Mouse (Mus musculus) megakaryocyte, embryonic 14.5 days (primary cell): Measurements from ENCODE around the gene Tbck.

Source experiments
- FLI1 ChIP-seq: IDR thresholded peaks from 2 replicates; pipeline ENCODE4 v1.6.1; 2012; ENCODE audit warnings: low read length, inconsistent platforms, mixed read lengths
- GATA1 ChIP-seq: IDR thresholded peaks from 3 replicates; pipeline ENCODE4 v1.6.1; 2012; ENCODE audit warnings: mixed read lengths, low read length, inconsistent platforms, borderline replicate concordance

DNA sequence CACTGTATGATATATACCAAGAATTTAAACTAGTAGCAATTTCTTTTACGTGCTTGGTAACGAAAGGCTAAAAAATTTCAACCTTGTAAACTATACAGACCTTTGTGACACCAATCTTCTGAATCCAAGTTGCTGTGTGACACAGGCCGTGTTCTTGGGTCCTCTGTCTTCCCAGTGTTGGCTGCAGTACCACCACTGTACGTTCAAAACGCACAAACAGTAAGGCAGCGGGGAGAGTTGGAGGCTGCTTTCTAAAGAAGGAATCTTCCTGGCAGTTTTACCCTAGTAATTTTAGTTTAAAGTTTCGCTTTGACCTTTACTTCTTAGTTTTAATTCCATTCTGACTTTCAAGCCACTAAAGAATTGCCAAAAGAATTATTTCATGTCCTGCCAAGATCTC, 92.7 kb downstream of the Tbck start:
- no peak for TF ChIP-seq GATA1
- no peak for TF ChIP-seq FLI1
